Mouse (Mus musculus): ENCODE data around the gene Polg. TPM values are rescaled to one million over a fixed set of nuclear protein-coding genes. Genes with fewer than 3 reads are reported as not detected.

Polg gene
- polyA plus RNA-seq, 1 experiment from 2014 or later: 23.7 TPM

- no peak for ATAC-seq (replicated peaks; ENCODE audit: insufficient number of reproducible peaks, insufficient read depth, low FRiP score, low read depth)
- no peak overlapping the region for H3K9ac ChIP-seq
- no peak overlapping the region for H3K27ac ChIP-seq
- H3K9me3 ChIP-seq (replicated peaks): no peaks in the 10 kb centered on the region
- no peak overlapping the region for H3K4me3 ChIP-seq
- WGBS: 76% methylated on average over 10 of the region's 10 CpGs
- peaks cover 4% of the 10 kb centered on the region for H3K4me1 ChIP-seq (replicated peaks)
- H3K36me3 ChIP-seq: no peaks in the 10 kb centered on the region
- H3K4me2 ChIP-seq: no peak overlapping the region
- H3K27me3 ChIP-seq: no peaks in the 10 kb centered on the region
Observed at GRCm38 (mm10) chr7:79397446-79397963, 68.7 kb downstream of the Polg start.

Small RNA genes lying within 50 kb of the gene (microRNA-seq; reads per million reads assigned to microRNA genes)
- 1.9 reads per million for gene Mir9-3

Other genes with a start within 250 kb of the Polg start
- gene Abhd2, start 193.2 kb downstream of the Polg start, polyA plus RNA-seq (2015; fragmentation: Nextera tagmentation; extraction: Ambion mirVana): 4.2 and 4.9 TPM in 2 replicates
- 0.30 TPM in 1 of 2 replicates, not detected in the other for gene Rlbp1, start 79.3 kb downstream of the Polg start, polyA plus RNA-seq (2015; fragmentation: Nextera tagmentation; extraction: Ambion mirVana)
- 7.3 and 8.1 TPM in 2 replicates for gene Fanci, start 74.4 kb downstream of the Polg start, polyA plus RNA-seq (2015; fragmentation: Nextera tagmentation; extraction: Ambion mirVana)
- gene Rhcg, start 151.3 kb upstream of the Polg start, polyA plus RNA-seq (2015; fragmentation: Nextera tagmentation; extraction: Ambion mirVana): 0.10 TPM in 1 of 2 replicates, not detected in the other
- gene Ticrr, start 193.8 kb upstream of the Polg start, polyA plus RNA-seq (2015; fragmentation: Nextera tagmentation; extraction: Ambion mirVana): 4.3 and 7.0 TPM in 2 replicates
- gene Kif7, start 249.4 kb upstream of the Polg start, polyA plus RNA-seq (2015; fragmentation: Nextera tagmentation; extraction: Ambion mirVana): 1.6 and 2.8 TPM in 2 replicates

Data from heart, embryonic 15.5 days (tissue).